Mouse (Mus musculus) forebrain, embryonic 14.5 days (tissue): ENCODE results near the gene Fmn2. TPM values are rescaled to one million over a fixed set of nuclear protein-coding genes. Genes with fewer than 3 reads are reported as not detected.

Experiments used
- ATAC-seq: fragments of 200-750 bp; cut with Nextera tagmentation; 2 replicates; pipeline ENCODE4 v1.8.0; 2017; ENCODE audit warnings: mild to moderate bottlenecking, moderate library complexity
- DNase-seq: peaks from one replicate; pipeline ENCODE4 v3.0.0-alpha.2; 2015; ENCODE audit warnings: low spot score
- H3K27ac ChIP-seq: fragments of 300-500 bp; sonication (generic); 2 replicates; pipeline ENCODE4 v1.5.1; 2014; ENCODE audit warnings: low read depth, mild to moderate bottlenecking, control low read depth, low read length, moderate library complexity
- H3K27me3 ChIP-seq: fragments of 300-500 bp; sonication (generic); replicated peaks from 2 replicates; pipeline ENCODE4 v1.6.1; 2014; ENCODE audit warnings: low read length, control low read depth, mixed read lengths; ENCODE audit not compliant: control insufficient read depth, insufficient read depth
- H3K36me3 ChIP-seq: fragments of 300-500 bp; sonication (generic); 2 replicates; pipeline ENCODE4 v1.6.1; 2014; ENCODE audit warnings: low read length, control low read depth; ENCODE audit not compliant: control insufficient read depth, insufficient read depth
- H3K4me1 ChIP-seq: fragments of 300-500 bp; sonication (generic); 2 replicates; pipeline ENCODE4 v1.6.1; 2014; ENCODE audit warnings: antibody characterized with exemption, low read length, control low read depth; ENCODE audit not compliant: control insufficient read depth, insufficient read depth
- H3K4me2 ChIP-seq: fragments of 300-500 bp; sonication (generic); 2 replicates; pipeline ENCODE4 v1.6.1; 2014; ENCODE audit warnings: mild to moderate bottlenecking, control low read depth, low read length
- H3K4me3 ChIP-seq: fragments of 300-500 bp; sonication (generic); 2 replicates; pipeline ENCODE4 v1.5.1; 2014; ENCODE audit warnings: low read depth, low read length, control low read depth
- H3K9ac ChIP-seq: fragments of 300-500 bp; sonication (generic); 2 replicates; pipeline ENCODE4 v1.6.1; 2014; ENCODE audit warnings: mild to moderate bottlenecking, low read length, control low read depth, moderate library complexity
- H3K9me3 ChIP-seq: fragments of 300-500 bp; sonication (generic); replicated peaks from 2 replicates; pipeline ENCODE4 v1.6.1; 2016; ENCODE audit warnings: low read length, control low read depth, mixed read lengths; ENCODE audit not compliant: control insufficient read depth
- WGBS: fragments of 180-500 bp; shearing (Covaris S2); extraction: QIAGEN DNeasy Blood & Tissue Kit; methylation state at CpG from one replicate; pipeline ENCODE4 v1.1.7; 2014; 5-methylcytosine and 5-hydroxymethylcytosine counted together
- polyA plus RNA-seq: library from polyadenylated mRNA; unstranded; fragments of >200 nt; fragmentation: Nextera tagmentation; extraction: Ambion mirVana; gene quantifications from 2 replicates; pipeline ENCODE4 v1.2.1, GENCODE M21; 2014

The Fmn2 gene
- polyA plus RNA-seq, 1 experiment from 2014 or later: 5.0 TPM

GRCm38 (mm10) chr1:174765757-174766156 lies 264.1 kb downstream of the Fmn2 start:
- ATAC-seq: no peak
- no peaks in the 10 kb centered on the region for H3K9me3 ChIP-seq

GRCm38 (mm10) chr1:174766852-174767251 lies 265.2 kb downstream of the Fmn2 start:
- Histone ChIP-seq H3K27me3 (no peaks in the 10 kb centered on the region), H3K9ac (no peak overlapping the region), H3K9me3 (no peaks in the 10 kb centered on the region), H3K4me2 (no peak overlapping the region), H3K4me1 (no peaks in the 10 kb centered on the region), H3K4me3 (no peak overlapping the region), H3K27ac (no peak overlapping the region), H3K36me3 (no peaks in the 10 kb centered on the region)
- no peak for DNase-seq
- 93% methylated on average over 3 of the region's 3 CpGs for WGBS
- ATAC-seq: no peak

More at GRCm38 (mm10) chr1:174765757-174766156, 264.1 kb downstream of the Fmn2 start:
- no peak for DNase-seq
- Histone ChIP-seq H3K4me1 (no peaks in the 10 kb centered on the region), H3K27me3 (no peaks in the 10 kb centered on the region), H3K4me3 (no peak overlapping the region), H3K9ac (no peak overlapping the region), H3K27ac (no peak overlapping the region), H3K4me2 (no peak overlapping the region), H3K36me3 (no peaks in the 10 kb centered on the region)
- WGBS: 79% methylated on average over 2 of the region's 2 CpGs

- H3K27ac ChIP-seq: no peak overlapping the region
- no peaks in the 10 kb centered on the region for H3K36me3 ChIP-seq
- H3K4me3 ChIP-seq: no peak overlapping the region
- DNase-seq (no peak), ATAC-seq (no peak)
- no peak overlapping the region for H3K4me2 ChIP-seq
- H3K9me3 ChIP-seq: no peaks in the 10 kb centered on the region
- H3K9ac ChIP-seq: no peak overlapping the region
- no peaks in the 10 kb centered on the region for H3K4me1 ChIP-seq
- WGBS: 89% methylated on average over 4 of the region's 4 CpGs
- no peaks in the 10 kb centered on the region for H3K27me3 ChIP-seq
These were observed 270.3 kb downstream of the Fmn2 start for GRCm38 (mm10) chr1:174771871-174772281.

- H3K9me3 ChIP-seq: no peaks in the 10 kb centered on the region
- no peak overlapping the region for H3K4me2 ChIP-seq
- DNase-seq (no peak), ATAC-seq (no peak)
- H3K27ac ChIP-seq: no peak overlapping the region
- H3K36me3 ChIP-seq: no peaks in the 10 kb centered on the region
- H3K4me3 ChIP-seq: no peak overlapping the region
- WGBS: 90% methylated on average over 4 of the region's 4 CpGs
- H3K4me1 ChIP-seq: no peaks in the 10 kb centered on the region
- no peak overlapping the region for H3K9ac ChIP-seq
- H3K27me3 ChIP-seq: no peaks in the 10 kb centered on the region
These were observed 279.4 kb downstream of the Fmn2 start for GRCm38 (mm10) chr1:174781037-174781436.

GRCm38 (mm10) chr1:174788617-174789016 lies 287.0 kb downstream of the Fmn2 start:
- no peaks in the 10 kb centered on the region for H3K9me3 ChIP-seq
- H3K27ac ChIP-seq: no peak overlapping the region
- H3K27me3 ChIP-seq: no peaks in the 10 kb centered on the region
- H3K4me3 ChIP-seq: no peak overlapping the region
- H3K4me1 ChIP-seq: no peaks in the 10 kb centered on the region
- no peak for ATAC-seq
- H3K36me3 ChIP-seq: no peaks in the 10 kb centered on the region
- H3K9ac ChIP-seq: no peak overlapping the region
- H3K4me2 ChIP-seq: no peak overlapping the region
- no peak for DNase-seq
- 94% methylated on average over 2 of the region's 2 CpGs for WGBS

GRCm38 (mm10) chr1:174811846-174812245 lies 310.2 kb downstream of the Fmn2 start:
- H3K9me3 ChIP-seq: no peaks in the 10 kb centered on the region
- no peak overlapping the region for H3K4me2 ChIP-seq
- DNase-seq (no peak), ATAC-seq (no peak)
- WGBS: 94% methylated on average over 4 of the region's 4 CpGs
- H3K27me3 ChIP-seq: no peaks in the 10 kb centered on the region
- H3K36me3 ChIP-seq: no peaks in the 10 kb centered on the region
- H3K9ac ChIP-seq: no peak overlapping the region
- no peak overlapping the region for H3K4me3 ChIP-seq
- H3K4me1 ChIP-seq: no peaks in the 10 kb centered on the region
- H3K27ac ChIP-seq: no peak overlapping the region

GRCm38 (mm10) chr1:174826562-174826961 lies 324.9 kb downstream of the Fmn2 start:
- Histone ChIP-seq H3K4me1 (no peaks in the 10 kb centered on the region), H3K27ac (no peak overlapping the region), H3K4me2 (no peak overlapping the region), H3K4me3 (no peak overlapping the region), H3K27me3 (no peaks in the 10 kb centered on the region), H3K9ac (no peak overlapping the region), H3K9me3 (no peaks in the 10 kb centered on the region), H3K36me3 (no peaks in the 10 kb centered on the region)
- ATAC-seq (no peak), DNase-seq (no peak)
- WGBS: 82% methylated on average over 8 of the region's 8 CpGs

- Histone ChIP-seq H3K36me3 (no peaks in the 10 kb centered on the region), H3K4me3 (no peak overlapping the region), H3K4me2 (no peak overlapping the region), H3K9ac (no peak overlapping the region), H3K27ac (no peak overlapping the region), H3K27me3 (no peaks in the 10 kb centered on the region), H3K9me3 (no peaks in the 10 kb centered on the region), H3K4me1 (no peaks in the 10 kb centered on the region)
- 95% methylated on average over 23 of the region's 23 CpGs for WGBS
- no peak for DNase-seq
- no peak for ATAC-seq
These were observed 335.2 kb downstream of the Fmn2 start for GRCm38 (mm10) chr1:174836861-174837260.

- WGBS: 93% methylated on average over 6 of the region's 6 CpGs
These were observed 343.2 kb downstream of the Fmn2 start for GRCm38 (mm10) chr1:174844786-174845185.

More at GRCm38 (mm10) chr1:174844786-174845185, 343.2 kb downstream of the Fmn2 start:
- DNase-seq (no peak), ATAC-seq (no peak)
- no peaks in the 10 kb centered on the region for H3K36me3 ChIP-seq
- H3K4me1 ChIP-seq: no peaks in the 10 kb centered on the region
- H3K9me3 ChIP-seq: no peaks in the 10 kb centered on the region
- H3K27ac ChIP-seq: no peak overlapping the region
- no peak overlapping the region for H3K4me2 ChIP-seq
- no peak overlapping the region for H3K9ac ChIP-seq
- no peaks in the 10 kb centered on the region for H3K27me3 ChIP-seq
- H3K4me3 ChIP-seq: no peak overlapping the region
